26 mouse cellular contexts compared by ENCODE assay signal in genomic region chr3:100507174-100507573, GRCm38 (mm10).
"Had no signal": no experiment of that assay in that cellular context is flagged by ENCODE, and none has a peak within 500 bp of the region (broad histone marks: within the 10 kb centered on the region; RNA-seq: fewer than 3 reads in every experiment).

No protein-coding gene starts in this region.

- H3K27me3 ChIP-seq: heart, embryonic 13.5 days; heart, embryonic 15.5 days; hindbrain, embryonic 13.5 days; hindbrain, embryonic 15.5 days; kidney, embryonic 15.5 days; limb, embryonic 13.5 days; limb, embryonic 15.5 days had no signal

- ATAC-seq: hindbrain, postnatal 0 days; intestine, postnatal 0 days had no signal

- H3K36me3 ChIP-seq: heart, embryonic 13.5 days; heart, embryonic 15.5 days; hindbrain, embryonic 13.5 days; hindbrain, embryonic 15.5 days; kidney, embryonic 15.5 days; limb, embryonic 13.5 days; limb, embryonic 15.5 days; liver, embryonic 12.5 days had no signal

- H3K4me2 ChIP-seq: heart, embryonic 11.5 days; heart, embryonic 13.5 days; heart, embryonic 15.5 days; hindbrain, embryonic 13.5 days; hindbrain, embryonic 15.5 days; kidney, embryonic 15.5 days; limb, embryonic 13.5 days; limb, embryonic 15.5 days; liver, embryonic 12.5 days had no signal

- H3K9me3 ChIP-seq: heart, embryonic 13.5 days; heart, embryonic 15.5 days; hindbrain, embryonic 13.5 days; hindbrain, embryonic 15.5 days; kidney, embryonic 15.5 days; limb, embryonic 13.5 days; limb, embryonic 15.5 days; liver, embryonic 12.5 days had no signal

- H3K4me1 ChIP-seq: heart, embryonic 13.5 days; heart, embryonic 15.5 days; hindbrain, embryonic 13.5 days; hindbrain, embryonic 15.5 days; limb, embryonic 13.5 days had no signal

- H3K9ac ChIP-seq: heart, embryonic 13.5 days; heart, embryonic 15.5 days; hindbrain, embryonic 13.5 days; hindbrain, embryonic 15.5 days; kidney, embryonic 15.5 days; limb, embryonic 13.5 days; limb, embryonic 15.5 days; liver, embryonic 12.5 days; liver, embryonic 14.5 days had no signal

- DNase-seq: gastrocnemius, postnatal 14 days; gastrocnemius, postnatal 36 days; heart, adult 11 months; heart, adult 2 months; heart, postnatal 14 days; heart, postnatal 36 days; kidney, adult 18-20 months; kidney, adult 9 months; kidney, postnatal 10 days; kidney, postnatal 25 days; kidney, postnatal 4 days; left cerebral cortex, postnatal 4 days had no signal

- H3K27ac ChIP-seq: heart, adult 2 months; heart, embryonic 13.5 days; heart, embryonic 15.5 days; hindbrain, embryonic 13.5 days; hindbrain, embryonic 15.5 days; hindbrain, postnatal 0 days; kidney, embryonic 15.5 days; layer of hippocampus, adult 2 months; left cerebral cortex, adult 2 months; limb, embryonic 13.5 days; limb, embryonic 15.5 days; liver, embryonic 12.5 days; liver, embryonic 14.5 days had no signal

- H3K4me3 ChIP-seq: heart, adult 2 months; heart, embryonic 13.5 days; heart, embryonic 15.5 days; hindbrain, embryonic 13.5 days; hindbrain, embryonic 15.5 days; kidney, embryonic 15.5 days; layer of hippocampus, adult 2 months; left cerebral cortex, adult 2 months; limb, embryonic 13.5 days; limb, embryonic 15.5 days; liver, embryonic 12.5 days had no signal
